Mouse (Mus musculus) cerebellum, postnatal 25 days (tissue): ENCODE results near the gene Appl1.
"Not testable (repeated sequence)": the region's sequence is repeated elsewhere in the genome, so short reads cannot be mapped to it uniquely, and the experiment has no call there.

ENCODE experiments used
- DNase-seq, 2 experiments: peaks; one replicate each; pipeline ENCODE4 v3.0.0; 2021; ENCODE audit warnings: mixed read lengths in 2 of 2

The Appl1 gene

DNA sequence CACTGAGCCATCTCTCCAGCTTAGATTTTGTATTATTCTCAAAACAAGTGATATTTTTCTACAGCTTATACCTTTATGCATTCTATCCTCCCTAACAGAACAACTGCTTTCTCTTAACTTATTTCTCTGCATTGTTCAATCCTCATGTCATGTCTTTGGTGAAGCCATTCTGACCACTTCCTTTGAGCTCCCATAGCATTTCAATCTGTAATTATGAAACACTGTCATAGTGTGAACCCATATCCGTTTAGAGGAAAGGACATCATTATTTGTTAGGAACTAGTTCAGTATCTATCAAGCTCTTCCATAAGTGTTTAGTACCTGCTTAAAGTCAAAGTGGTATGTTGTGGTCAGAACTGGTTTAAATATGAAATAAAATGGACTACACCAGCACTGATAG lies 10.5 kb downstream of the Appl1 start:
- DNase-seq: no peak

DNA sequence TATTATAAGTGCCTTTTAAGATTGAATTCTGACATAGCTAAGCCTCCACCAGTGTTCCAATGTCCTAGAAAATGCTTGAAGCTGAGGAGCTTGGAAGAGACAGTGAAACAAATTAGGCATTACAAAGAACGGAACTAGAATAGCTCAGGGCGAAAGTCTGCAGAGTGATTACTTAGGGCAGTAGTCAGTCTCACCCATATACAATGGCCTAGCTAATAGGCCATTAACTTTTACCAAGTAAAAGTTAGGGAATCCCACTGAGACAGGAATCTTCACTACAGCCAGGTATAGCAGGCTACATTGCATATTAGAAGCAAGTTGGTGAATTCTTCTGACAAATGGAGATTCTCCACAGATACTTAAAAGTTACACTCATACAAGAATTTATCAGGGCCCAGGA lies 14.9 kb downstream of the Appl1 start:
- not testable (repeated sequence) for DNase-seq

DNA sequence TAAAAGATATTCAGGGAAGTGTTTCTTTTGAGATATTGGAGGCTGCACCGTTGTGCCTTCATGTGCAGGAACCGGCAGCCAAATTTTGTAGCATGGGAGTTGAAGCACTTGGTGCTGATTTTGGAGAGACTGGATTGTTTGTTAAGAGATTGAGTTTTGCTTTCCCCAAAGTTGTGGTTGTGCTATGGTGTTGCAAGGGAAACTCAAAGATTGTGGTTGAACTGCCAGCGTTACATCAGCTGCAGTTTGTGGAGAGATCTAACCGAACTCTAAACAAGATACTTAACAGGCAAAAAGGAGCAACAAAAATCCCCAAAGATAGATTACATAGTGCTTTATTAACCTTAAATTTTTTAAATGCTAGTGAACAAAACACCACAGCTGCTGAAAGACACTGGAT lies 35.5 kb downstream of the Appl1 start:
- no peak for DNase-seq

DNA sequence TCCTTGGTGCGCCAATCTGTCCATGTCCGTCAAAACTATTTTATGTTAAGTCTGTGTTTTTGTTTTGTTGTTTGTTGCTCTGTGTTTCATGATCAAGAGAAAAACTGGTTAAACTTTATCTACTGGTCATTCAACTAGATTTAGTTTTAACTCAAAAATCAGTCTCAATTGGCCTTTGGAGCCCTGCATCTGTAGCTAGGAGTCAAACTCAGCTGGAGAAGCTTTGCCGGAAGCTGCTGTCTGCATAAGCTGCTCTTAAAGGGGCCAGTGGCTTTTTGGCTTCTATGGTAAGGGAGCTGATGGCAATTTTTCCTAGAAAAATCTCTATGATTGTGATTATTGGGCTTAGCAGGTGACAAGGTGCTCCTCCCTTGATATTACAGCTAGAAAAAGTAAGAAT lies 36.1 kb downstream of the Appl1 start:
- no peak for DNase-seq

DNA sequence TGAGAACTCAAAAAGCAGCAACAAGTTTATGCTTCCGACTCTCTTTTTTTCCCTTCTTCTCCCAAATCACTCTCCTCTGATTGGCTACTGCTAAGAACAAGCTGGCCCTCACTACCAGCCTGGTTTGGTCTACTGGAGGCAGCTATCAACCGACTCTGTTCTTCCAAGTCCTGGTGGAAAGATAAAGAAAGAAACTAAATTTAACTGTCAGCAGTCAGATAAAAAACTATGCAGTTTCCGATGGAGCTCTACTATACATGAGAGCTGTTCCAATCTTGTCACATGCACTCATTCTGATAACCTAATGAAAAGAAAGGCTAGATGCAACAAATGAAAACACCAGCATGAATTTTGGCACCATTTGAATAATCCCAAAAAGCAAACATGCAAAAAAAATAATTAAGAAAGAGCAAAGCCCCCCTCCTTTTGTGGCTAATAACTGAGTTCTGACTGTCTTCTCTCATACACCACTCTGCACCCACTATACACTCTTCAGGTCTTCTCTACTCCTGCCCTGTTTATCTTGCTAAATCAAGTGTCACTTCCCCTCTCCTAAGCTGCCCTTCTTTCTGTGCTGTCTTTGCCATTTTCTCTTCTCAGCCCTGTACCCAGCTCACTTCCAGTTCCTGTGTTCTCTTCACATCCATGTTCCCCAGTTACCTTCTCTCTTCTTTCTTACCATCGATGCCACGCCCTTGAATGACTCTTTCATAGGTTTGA lies 47.2 kb downstream of the Appl1 start:
- DNase-seq: no peak

DNA sequence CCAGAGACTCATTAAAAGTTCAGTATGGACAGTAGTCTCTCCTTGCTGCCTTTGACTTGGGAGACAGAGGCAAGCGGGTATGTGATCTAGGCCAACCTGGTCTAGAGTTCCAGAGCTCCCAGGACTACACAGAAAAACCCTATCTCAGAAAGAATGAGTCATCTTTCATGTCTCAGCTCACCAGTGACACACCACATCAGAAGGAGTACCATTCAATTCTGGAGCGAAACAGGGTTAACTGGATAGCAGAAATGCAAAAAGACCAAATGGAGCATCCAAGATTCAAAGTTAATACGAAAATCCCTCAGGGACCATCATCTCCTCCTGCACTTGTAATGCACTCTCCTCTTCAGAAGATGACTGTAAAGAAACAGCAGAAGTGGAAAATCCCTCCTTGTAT lies 51.7 kb downstream of the Appl1 start:
- DNase-seq: no peak

DNA sequence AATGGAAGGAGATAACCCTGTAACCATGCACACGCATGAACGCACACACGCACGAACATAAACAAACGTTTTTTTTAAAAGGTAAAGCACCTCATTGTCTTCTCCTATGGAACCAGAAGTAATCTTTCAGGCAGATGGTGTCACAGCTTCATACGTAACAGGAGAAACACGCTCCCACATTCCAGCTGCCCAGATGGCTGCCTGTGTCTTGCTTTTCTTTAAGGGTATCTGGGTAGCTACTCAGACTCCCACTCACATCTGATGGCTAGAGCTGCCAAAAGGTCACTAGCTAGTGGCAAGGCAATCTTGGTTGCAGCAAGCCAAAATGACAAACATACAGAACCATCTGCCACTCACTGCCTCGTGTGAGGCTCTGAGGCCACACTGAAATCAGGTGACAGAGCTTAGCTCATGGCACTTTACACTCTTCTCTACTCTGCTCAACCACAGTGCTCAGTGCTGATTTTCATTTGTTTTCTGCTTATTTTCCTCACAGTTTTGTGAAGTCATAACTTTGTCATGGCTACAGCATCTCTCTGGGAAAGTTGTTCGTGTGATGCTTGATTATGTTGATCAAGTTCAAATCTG lies 57.3 kb downstream of the Appl1 start:
- DNase-seq: peak in 1 of 2 experiments; percentile 7

DNA sequence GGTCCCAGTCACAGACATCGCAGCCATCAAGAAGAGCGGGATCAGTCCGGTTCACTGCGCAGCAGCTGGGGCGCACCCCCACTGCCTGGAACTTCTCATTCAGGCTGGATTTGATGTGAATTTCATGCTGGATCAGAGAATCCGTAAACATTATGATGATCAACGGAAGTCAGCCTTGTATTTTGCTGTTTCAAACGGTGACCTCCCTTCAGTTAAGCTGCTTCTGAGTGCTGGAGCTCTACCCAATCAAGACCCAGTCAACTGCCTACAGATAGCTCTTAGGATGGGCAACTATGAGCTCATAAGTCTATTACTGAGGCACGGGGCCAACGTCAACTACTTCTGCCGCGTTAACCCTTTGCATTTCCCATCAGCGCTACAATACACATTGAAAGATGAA lies 59.2 kb downstream of the Appl1 start:
- DNase-seq: no peak

DNA sequence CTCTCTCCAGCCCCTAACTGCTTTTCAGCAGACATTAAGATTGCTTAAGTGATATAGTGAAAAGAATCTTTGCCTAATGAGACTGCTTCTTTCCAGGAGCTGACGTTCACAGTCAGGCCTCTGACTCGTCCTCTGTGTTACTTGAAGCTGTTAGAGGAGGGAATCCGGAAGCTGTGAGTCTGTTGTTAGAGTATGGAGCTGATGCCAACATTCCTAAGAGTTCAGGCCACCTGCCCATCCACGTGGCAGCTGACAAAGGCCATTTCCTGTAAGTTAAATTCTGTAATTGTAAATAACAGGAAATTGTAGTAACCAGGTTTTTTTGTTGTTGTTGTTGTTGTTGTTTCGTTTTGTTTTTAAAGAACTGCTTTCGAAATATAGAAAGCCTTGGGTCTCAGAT lies 59.8 kb downstream of the Appl1 start:
- no peak for DNase-seq

DNA sequence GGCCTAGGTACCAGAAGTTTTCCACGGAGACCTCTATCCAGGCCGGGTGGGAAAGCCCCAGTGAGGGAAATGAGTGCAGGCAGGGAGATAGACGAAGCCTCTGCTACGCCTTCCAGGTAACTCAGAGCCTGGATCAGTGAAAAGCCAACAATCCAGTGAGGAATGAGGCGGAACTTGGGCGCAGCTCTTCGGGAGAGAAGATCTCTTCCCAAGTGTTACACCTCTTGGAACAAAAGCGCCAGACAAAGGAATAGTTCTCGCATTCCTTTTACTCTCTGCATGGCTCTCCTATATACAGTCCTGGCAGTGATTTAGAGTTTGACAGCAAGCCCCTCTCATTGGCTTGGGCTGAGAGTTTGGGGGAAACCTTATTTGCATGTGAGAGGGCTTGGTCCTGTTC lies 60.6 kb downstream of the Appl1 start:
- DNase-seq: not testable (repeated sequence)

DNA sequence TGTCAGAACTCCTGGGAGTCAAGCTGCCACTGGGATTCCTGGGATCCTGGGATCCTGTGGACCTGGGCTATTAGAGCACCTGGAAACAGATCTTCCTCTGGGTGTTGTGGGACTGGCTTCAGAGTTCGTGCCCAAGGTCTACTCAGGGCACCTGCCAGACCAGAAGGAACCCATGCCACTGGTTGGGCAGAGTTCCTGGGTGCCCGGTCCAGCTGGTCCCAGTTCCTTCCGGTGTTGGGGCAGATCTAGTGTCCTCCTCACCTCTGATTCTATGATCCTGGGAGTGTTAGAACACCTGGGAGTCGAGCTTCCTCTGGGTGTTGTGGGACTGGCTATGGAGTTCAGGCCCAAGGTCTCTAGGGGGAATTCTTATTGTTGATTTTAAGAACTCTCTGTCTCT lies 63.6 kb downstream of the Appl1 start:
- DNase-seq: no peak

DNA sequence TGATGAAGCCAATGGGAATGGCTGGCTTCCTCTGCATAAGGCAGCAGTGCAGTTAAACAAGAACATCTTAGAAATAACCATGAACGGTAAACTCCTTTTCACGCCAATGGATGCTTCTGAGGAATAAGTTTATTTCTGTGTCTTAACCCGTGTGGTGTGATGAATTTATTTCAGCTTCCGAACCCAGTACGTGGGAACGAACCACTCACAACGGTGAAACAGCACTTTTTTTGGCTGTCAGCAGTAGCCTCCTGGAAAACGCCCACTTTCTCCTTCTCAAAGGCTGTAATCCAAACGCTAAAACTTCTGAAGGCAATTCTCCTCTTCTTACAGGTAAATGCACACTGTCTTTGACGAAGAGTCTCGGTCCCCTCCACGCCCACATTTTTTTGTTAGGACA lies 70.1 kb downstream of the Appl1 start:
- DNase-seq: no peak

DNA sequence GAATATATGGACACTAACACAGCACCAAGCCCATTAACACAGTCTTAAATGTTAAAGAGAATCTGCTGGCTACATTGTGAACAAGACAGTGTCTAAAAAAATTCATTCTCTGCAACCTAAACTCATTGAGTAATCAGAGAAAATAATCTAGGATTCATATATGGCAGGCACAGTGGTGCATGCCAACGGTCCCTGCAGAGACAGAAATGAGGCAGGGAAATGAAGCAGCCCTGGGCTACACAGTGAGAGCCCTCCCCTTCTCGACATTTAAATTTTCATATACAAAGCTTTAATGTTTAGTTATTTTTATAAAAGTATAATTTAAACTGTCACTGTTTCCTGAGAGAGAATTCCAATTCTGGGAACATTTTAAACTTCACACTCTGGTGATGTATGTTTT lies 71.5 kb downstream of the Appl1 start:
- no peak for DNase-seq

DNA sequence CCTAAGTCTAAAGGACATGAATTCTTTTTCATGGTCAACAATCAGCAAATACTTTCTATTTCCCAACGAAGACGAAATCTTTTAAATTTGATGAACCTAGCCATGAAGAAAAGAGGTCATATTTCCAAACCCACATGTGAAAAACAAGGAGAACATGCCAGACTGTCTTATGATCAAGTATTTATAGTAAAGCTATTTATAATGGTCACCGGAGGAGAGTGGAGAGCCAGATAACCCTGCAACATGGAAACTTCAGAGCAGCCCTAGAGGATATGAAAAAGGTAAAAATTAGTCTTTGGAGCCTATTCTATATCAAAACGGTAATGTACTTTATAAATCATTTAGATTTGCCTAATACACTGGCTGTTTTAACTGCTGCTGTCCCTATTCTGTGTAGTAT lies 76.6 kb downstream of the Appl1 start, which contains the start of gene Asb14:
Gene Asb14, plus strand, starts transcription at position 166 of the 400 bp plus-strand sequence.
- no peak for DNase-seq

DNA sequence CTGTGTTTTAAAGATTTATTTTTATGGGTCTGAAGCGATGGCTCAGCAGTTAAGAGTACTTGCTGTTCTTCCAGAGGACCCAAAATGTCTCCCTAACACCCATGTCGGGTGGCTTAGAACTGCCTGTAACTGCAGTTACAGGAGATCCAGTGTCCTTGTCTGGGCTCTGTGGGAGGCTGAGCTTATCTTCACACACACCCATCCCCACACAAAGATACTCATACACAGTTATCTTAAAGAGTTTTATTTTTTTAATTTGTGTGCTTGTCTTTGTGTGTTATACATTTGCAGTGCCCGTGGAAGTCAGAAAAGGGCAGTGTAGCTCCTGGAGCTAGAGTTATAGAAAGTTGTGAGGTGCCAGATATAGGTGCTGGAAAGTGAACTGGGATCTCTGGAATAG lies 80.3 kb downstream of the Appl1 start:
- DNase-seq: no peak

DNA sequence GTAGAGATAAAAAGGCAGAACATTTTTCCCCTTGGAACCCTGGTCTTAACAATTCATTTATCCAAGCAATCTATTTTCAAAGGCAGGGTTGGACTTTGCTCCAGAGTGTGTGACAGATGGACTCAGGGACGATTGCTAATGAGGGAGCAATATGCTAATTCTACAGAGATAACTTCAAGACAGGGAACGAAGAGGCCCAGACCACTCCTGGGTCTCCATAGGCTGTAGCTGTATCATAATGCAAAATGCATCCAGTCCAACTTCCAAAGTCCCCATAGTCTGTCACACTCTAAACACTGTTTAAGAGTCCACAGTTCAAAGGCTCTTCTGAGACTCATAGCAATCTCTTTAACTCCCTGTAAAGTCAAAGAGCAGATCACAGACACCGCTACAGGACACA lies 83.8 kb downstream of the Appl1 start:
- DNase-seq: no peak

DNA sequence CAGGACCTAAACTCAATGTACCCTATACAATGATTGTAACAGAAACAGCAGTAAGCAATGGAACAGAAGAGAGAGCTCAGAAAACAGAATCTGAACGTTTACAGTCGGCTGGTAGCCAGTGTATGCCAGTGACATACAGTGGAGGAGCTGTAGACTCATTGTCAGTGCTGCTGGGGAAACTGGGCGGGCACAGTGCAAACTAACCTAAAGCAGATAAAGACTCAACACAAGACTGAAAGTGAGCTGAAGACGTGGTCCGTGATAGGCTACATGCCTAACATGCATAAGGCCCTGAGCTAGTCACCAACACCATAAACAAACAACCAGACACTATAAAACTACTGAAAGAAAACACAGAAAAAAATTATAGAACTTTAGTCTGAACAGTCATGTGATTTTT lies 89.3 kb downstream of the Appl1 start:
- DNase-seq: no peak

DNA sequence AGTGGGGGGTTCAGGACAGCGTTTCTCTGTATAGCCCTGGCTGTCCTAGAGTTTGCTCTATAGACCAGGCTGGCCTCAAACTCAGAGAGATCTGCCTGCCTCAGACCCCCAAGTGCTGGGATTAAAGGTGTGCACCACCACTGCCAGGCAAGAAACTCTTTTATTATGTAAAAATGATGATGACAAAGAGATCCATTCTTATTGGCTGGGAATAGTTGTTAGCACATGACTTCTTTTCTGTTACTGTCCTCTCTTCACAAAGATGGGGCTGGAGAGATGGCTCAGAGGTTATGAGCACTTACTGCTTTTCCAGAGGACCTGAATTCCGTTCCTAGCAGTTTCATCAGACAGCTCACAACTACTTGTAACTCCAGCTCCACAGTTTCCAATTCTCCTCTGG lies 91.1 kb downstream of the Appl1 start:
- DNase-seq: no peak

DNA sequence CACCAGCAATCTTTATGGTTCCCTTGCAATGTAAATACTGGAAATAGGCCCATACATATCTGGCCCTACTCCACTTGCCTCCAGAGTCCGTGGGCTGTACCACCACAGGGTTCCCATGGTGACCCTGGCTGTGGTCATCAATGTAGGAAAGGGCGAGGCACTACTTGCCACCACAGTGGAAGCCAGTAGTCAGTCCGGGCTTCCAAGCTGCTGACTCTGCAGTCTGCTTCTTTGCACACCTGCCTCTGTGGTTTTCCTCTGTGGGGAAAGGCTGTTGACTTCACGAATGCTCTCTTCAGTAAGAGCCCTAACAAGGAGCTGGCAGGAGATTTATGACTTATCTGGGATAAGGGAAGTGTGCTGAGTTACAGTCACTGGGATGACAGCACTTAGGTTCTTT lies 92.3 kb downstream of the Appl1 start:
- no peak for DNase-seq
